Mouse (Mus musculus): Measurements from ENCODE around the gene Mapkbp1. TPM values are rescaled to one million over a fixed set of nuclear protein-coding genes. Genes with fewer than 3 reads are reported as not detected.

The Mapkbp1 gene
- polyA plus RNA-seq, 1 experiment = 7.5 TPM

DNA sequence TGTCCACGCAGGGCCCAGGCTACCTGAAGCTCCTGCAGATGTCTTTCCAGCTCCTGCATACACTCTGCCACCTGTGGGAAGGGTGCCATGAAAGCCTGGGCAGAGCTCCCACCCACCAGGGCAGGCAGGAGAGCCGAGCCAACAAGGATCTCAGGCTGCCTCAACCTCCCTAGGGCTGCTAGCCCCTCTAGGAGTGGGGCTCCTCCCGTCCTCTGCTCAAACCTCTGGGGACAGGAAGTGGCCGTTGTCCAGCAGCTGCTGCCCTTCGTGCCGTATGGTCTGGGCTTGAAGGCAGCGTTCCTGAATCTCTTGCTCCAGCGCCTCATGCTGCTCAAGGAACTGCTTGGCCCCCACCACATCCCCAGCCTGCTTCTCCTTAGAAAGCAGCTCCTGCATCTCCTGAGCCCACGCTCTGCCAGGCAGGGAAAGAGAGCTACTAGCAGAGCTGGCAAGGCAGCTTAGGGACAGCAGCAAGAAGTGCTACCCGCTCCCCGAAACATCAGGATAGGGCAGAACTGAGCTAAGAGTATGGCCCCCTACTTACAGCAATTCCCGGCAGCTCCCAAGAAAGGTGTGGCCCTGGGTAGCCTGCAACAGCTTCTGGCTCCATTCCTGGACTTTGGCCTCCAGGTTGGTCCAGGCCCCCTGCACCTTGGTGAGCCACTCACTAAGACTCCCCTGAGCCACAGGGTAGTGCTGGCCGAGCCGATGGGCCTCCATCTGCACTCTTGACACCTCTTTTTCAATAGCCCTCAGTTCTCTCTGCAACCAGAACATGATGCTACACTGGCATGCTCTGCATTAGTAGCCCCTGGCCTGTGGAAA is 74.2 kb downstream of the Mapkbp1 start:
- Histone ChIP-seq H3K4me3 (ENCODE audit: extremely low read depth, insufficient read depth, insufficient read length) (no peak overlapping the region), H3K36me3 (ENCODE audit: control insufficient read depth, insufficient read depth, low read length) (no peaks in the 10 kb centered on the region), H3K27me3 (ENCODE audit: control insufficient read depth, insufficient read depth, low read length) (no peaks in the 10 kb centered on the region), H3K4me1 (ENCODE audit: control insufficient read depth, insufficient read depth, insufficient read length) (no peaks in the 10 kb centered on the region), H3K27ac (ENCODE audit: insufficient read depth, low read length) (no peak overlapping the region)
- WGBS = 88% methylated on average over 14 of the region's 14 CpGs
- no peak for DNase-seq (ENCODE audit: low read depth in 1 of 2, low spot score in 2 of 2)
- no peak for TF ChIP-seq CTCF (IDR thresholded peaks at IDR 0.05; ENCODE audit: extremely low read depth, insufficient read depth, insufficient read length, insufficient replicate concordance)
- TF ChIP-seq POLR2A (IDR thresholded peaks at IDR 0.05; ENCODE audit: low read depth, low read length) = no peak

DNA sequence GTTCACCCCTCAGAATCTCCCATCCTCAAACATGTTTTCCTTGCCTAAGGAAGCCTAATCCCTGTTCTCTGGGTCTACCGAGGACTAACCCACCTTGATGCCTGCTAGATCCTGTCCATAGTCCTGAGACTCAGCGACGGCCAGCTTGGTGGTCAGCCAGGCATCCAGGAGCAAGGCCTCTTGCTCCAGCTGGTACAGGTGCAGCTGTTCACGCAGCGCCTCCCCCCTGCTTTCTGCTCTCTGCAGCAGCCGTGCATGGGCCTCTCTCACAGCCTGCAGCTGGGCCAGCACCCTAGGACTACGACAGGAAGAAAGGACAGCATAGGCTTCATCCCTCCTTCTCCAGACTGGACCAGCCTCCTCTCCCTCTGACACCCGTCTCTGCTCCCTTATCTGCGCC is 75.7 kb downstream of the Mapkbp1 start:
- 88% methylated on average over 9 of the region's 9 CpGs for WGBS
- DNase-seq (ENCODE audit: low read depth in 1 of 2, low spot score in 2 of 2) = no peak
- H3K27me3 ChIP-seq (ENCODE audit: control insufficient read depth, insufficient read depth, low read length) = no peaks in the 10 kb centered on the region
- H3K4me3 ChIP-seq (ENCODE audit: extremely low read depth, insufficient read depth, insufficient read length) = no peak overlapping the region
- no peaks in the 10 kb centered on the region for H3K4me1 ChIP-seq (ENCODE audit: control insufficient read depth, insufficient read depth, insufficient read length)
- H3K27ac ChIP-seq (ENCODE audit: insufficient read depth, low read length) = no peak overlapping the region
- no peaks in the 10 kb centered on the region for H3K36me3 ChIP-seq (ENCODE audit: control insufficient read depth, insufficient read depth, low read length)
- TF ChIP-seq CTCF (IDR thresholded peaks at IDR 0.05; ENCODE audit: extremely low read depth, insufficient read depth, insufficient read length, insufficient replicate concordance) = no peak
- TF ChIP-seq POLR2A (IDR thresholded peaks at IDR 0.05; ENCODE audit: low read depth, low read length) = no peak

DNA sequence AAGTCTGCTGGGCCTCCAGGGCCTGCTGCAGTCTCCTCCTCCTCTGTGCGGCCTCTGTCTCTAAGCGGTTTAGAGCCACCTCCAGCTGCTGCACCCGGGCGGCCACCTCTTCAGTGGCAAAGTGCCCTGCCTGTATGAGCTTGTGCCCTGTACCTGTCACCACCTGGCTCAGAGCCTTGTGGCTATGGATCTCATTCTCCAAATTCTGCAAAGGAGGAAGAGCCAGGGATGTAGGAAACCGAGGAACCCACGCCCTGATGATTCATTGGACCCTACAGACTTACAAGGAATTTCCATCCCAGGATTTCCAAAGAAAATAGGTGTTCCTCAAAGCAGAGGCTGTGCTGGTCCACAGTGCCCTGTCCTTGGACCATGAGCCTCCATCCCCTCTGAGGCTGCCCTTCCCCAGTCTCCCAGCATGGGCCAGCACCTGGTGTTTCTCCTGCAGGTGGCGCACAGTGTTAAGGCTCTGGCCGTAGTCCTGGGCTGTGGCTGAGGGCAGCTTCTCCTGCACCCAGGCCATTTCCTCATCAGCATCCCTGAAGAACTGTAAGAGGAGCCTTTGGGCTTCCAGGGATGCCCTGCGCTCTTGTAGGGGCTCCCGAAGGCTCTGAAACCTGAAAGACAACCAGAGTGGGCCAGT is 77.3 kb downstream of the Mapkbp1 start:
- TF ChIP-seq CTCF (IDR thresholded peaks at IDR 0.05; ENCODE audit: extremely low read depth, insufficient read depth, insufficient read length, insufficient replicate concordance) (peak; percentile 39; the same call in 1 of the 2 replicates), POLR2A (IDR thresholded peaks at IDR 0.05; ENCODE audit: low read depth, low read length) (no peak)
- H3K27me3 ChIP-seq (ENCODE audit: control insufficient read depth, insufficient read depth, low read length) = no peaks in the 10 kb centered on the region
- H3K4me3 ChIP-seq (ENCODE audit: extremely low read depth, insufficient read depth, insufficient read length) = no peak overlapping the region
- H3K36me3 ChIP-seq (ENCODE audit: control insufficient read depth, insufficient read depth, low read length) = no peaks in the 10 kb centered on the region
- WGBS = 74% methylated on average over 10 of the region's 10 CpGs
- peak in 1 of 2 experiments; percentile 40 for DNase-seq (ENCODE audit: low read depth in 1 of 2, low spot score in 2 of 2)
- H3K27ac ChIP-seq (ENCODE audit: insufficient read depth, low read length) = no peak overlapping the region
- H3K4me1 ChIP-seq (ENCODE audit: control insufficient read depth, insufficient read depth, insufficient read length) = no peaks in the 10 kb centered on the region

DNA sequence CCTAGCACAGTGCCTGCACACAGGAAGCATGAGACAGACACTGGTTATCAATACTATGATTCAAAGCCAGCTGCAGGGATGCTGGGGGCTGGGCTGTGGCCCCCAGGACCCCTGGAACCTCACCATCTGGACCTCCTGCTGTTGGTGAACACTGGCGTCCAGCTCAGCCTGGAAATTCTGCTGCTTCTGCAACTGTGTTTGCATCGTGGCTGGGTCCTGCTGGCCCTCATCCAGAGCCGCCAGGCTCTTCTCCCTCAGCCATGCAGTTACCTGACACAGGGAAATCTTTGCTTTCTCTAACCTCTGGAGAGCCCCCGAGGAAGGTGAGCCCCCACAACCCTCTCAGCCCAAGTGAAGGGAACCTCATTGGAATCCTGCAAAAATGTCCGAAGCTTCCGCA is 78.9 kb downstream of the Mapkbp1 start:
- TF ChIP-seq CTCF (IDR thresholded peaks at IDR 0.05; ENCODE audit: extremely low read depth, insufficient read depth, insufficient read length, insufficient replicate concordance) (no peak), POLR2A (IDR thresholded peaks at IDR 0.05; ENCODE audit: low read depth, low read length) (no peak)
- WGBS = 63% methylated on average over 6 of the region's 6 CpGs

DNA sequence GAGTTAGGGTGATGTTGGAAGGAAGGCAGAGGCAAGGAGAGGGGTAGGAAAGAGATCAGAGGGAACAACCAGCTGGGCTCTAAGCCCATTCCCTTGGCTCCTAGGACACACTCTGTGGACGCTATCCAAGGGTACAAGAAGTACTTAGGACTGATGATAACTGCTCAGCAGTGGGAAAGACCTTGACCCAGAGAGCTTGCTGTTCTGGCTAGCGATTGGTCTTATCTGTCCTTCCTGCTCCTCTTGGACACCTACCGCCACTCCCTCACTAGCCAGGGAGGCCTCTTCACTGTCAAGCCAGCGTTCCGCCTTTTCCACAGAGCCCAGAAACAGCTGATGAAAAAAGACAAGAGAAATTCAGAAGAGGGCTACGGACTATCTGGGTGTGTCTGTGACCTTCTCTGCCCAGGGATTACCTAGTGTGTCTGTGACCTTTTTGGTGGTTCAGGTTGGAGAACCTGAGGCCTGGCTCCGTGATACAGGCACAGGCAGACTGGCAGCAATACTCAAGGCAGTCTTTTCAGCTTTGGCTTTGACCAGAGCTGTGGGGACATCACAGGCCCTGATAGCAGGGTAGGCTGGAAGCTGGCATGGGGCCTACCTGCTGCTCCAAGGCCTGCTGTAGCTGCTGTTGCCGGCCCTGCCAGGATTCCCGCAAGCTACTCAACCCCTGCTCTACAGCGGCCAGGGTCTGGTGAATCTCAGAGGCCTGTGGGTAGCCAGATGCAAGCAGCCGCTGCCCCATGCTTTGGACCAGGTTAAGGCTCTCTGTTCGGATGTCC is 82.5 kb downstream of the Mapkbp1 start:
- H3K4me3 ChIP-seq (ENCODE audit: extremely low read depth, insufficient read depth, insufficient read length) = no peak overlapping the region
- H3K4me1 ChIP-seq (ENCODE audit: control insufficient read depth, insufficient read depth, insufficient read length) = no peaks in the 10 kb centered on the region
- no peak for DNase-seq (ENCODE audit: low read depth in 1 of 2, low spot score in 2 of 2)
- H3K27ac ChIP-seq (ENCODE audit: insufficient read depth, low read length) = no peak overlapping the region
- no peaks in the 10 kb centered on the region for H3K36me3 ChIP-seq (ENCODE audit: control insufficient read depth, insufficient read depth, low read length)
- TF ChIP-seq POLR2A (IDR thresholded peaks at IDR 0.05; ENCODE audit: low read depth, low read length) (no peak), CTCF (IDR thresholded peaks at IDR 0.05; ENCODE audit: extremely low read depth, insufficient read depth, insufficient read length, insufficient replicate concordance) (no peak)
- 90% methylated on average over 12 of the region's 12 CpGs for WGBS
- no peaks in the 10 kb centered on the region for H3K27me3 ChIP-seq (ENCODE audit: control insufficient read depth, insufficient read depth, low read length)

More for the DNA sequence above, 78.9 kb downstream of the Mapkbp1 start:
- no peaks in the 10 kb centered on the region for H3K4me1 ChIP-seq (ENCODE audit: control insufficient read depth, insufficient read depth, insufficient read length)
- no peak overlapping the region for H3K4me3 ChIP-seq (ENCODE audit: extremely low read depth, insufficient read depth, insufficient read length)
- H3K27me3 ChIP-seq (ENCODE audit: control insufficient read depth, insufficient read depth, low read length) = no peaks in the 10 kb centered on the region
- no peak for DNase-seq (ENCODE audit: low read depth in 1 of 2, low spot score in 2 of 2)
- no peaks in the 10 kb centered on the region for H3K36me3 ChIP-seq (ENCODE audit: control insufficient read depth, insufficient read depth, low read length)
- no peak overlapping the region for H3K27ac ChIP-seq (ENCODE audit: insufficient read depth, low read length)

DNA sequence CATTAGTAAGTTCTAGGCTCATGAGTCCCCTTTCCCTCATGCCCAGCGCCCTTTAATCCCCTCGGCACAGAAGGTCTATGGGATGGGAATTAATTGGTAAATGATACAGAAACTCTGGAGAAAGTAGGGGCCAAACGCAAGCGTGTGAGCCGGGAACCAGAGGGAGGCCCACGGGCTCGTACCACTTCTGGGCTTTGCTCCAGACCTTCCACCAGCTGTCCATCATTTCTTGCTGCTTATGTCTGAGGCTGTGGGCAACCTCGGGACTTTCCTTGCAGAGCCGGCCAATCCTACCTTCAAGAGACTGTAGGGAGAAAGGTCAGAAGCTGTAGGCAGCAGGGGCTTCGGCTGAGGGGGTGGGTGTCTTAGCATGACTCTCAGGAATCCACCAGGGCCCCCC is 83.4 kb downstream of the Mapkbp1 start:
- no peak for DNase-seq (ENCODE audit: low read depth in 1 of 2, low spot score in 2 of 2)
- Histone ChIP-seq H3K27me3 (ENCODE audit: control insufficient read depth, insufficient read depth, low read length) (no peaks in the 10 kb centered on the region), H3K27ac (ENCODE audit: insufficient read depth, low read length) (no peak overlapping the region), H3K4me3 (ENCODE audit: extremely low read depth, insufficient read depth, insufficient read length) (no peak overlapping the region), H3K4me1 (ENCODE audit: control insufficient read depth, insufficient read depth, insufficient read length) (no peaks in the 10 kb centered on the region), H3K36me3 (ENCODE audit: control insufficient read depth, insufficient read depth, low read length) (no peaks in the 10 kb centered on the region)
- 83% methylated on average over 10 of the region's 10 CpGs for WGBS
- TF ChIP-seq CTCF (IDR thresholded peaks at IDR 0.05; ENCODE audit: extremely low read depth, insufficient read depth, insufficient read length, insufficient replicate concordance) (no peak), POLR2A (IDR thresholded peaks at IDR 0.05; ENCODE audit: low read depth, low read length) (no peak)

Data from spleen, adult 2 months (tissue).